Mouse (Mus musculus): Measurements from ENCODE around the gene Gm21954.

Gene Gm21954

GRCm38 (mm10) chr3:55472110-55472509, at the start of gene Gm21954:
Gm21954 (minus strand) TSS chr3:55472210.
- DNase-seq, result no peak

- DNase-seq, result no peak
Measured at GRCm38 (mm10) chr3:55521776-55522175, 49.8 kb upstream of the Gm21954 start.

- peak; percentile 52 for DNase-seq
Measured at GRCm38 (mm10) chr3:55520240-55521180, 48.5 kb upstream of the Gm21954 start.

GRCm38 (mm10) chr3:55517454-55518014, 45.5 kb upstream of the Gm21954 start:
- no peak for DNase-seq

GRCm38 (mm10) chr3:55515966-55516365, 44.0 kb upstream of the Gm21954 start:
- DNase-seq, result no peak

- no peak for DNase-seq
Measured at GRCm38 (mm10) chr3:55511658-55512057, 39.6 kb upstream of the Gm21954 start.

- DNase-seq, result no peak
Measured at GRCm38 (mm10) chr3:55510198-55510597, 38.2 kb upstream of the Gm21954 start.

- DNase-seq, result no peak
Measured at GRCm38 (mm10) chr3:55499298-55499697, 27.3 kb upstream of the Gm21954 start.

GRCm38 (mm10) chr3:55496462-55496941, 24.5 kb upstream of the Gm21954 start:
- DNase-seq, result no peak

- no peak for DNase-seq
Measured at GRCm38 (mm10) chr3:55495866-55496265, 23.9 kb upstream of the Gm21954 start.

- DNase-seq, result no peak
Measured at GRCm38 (mm10) chr3:55495231-55495630, 23.2 kb upstream of the Gm21954 start.

GRCm38 (mm10) chr3:55494348-55494747, 22.3 kb upstream of the Gm21954 start:
- DNase-seq, result no peak

- DNase-seq, result no peak
Measured at GRCm38 (mm10) chr3:55492021-55492420, 20.0 kb upstream of the Gm21954 start.

GRCm38 (mm10) chr3:55489231-55489990, 17.4 kb upstream of the Gm21954 start:
- DNase-seq, result no peak

GRCm38 (mm10) chr3:55483328-55483727, 11.3 kb upstream of the Gm21954 start:
- no peak for DNase-seq

- DNase-seq, result no peak
Measured at GRCm38 (mm10) chr3:55481140-55481539, 9.1 kb upstream of the Gm21954 start.

GRCm38 (mm10) chr3:55479306-55479705, 7.3 kb upstream of the Gm21954 start:
- no peak for DNase-seq

GRCm38 (mm10) chr3:55476694-55477093, 4.7 kb upstream of the Gm21954 start:
- DNase-seq, result no peak

GRCm38 (mm10) chr3:55473146-55473545, 1.1 kb upstream of the Gm21954 start:
- DNase-seq, result no peak

- DNase-seq, result no peak
Measured at GRCm38 (mm10) chr3:55466348-55466747, 5.7 kb downstream of the Gm21954 start.

- DNase-seq, result no peak
Measured at GRCm38 (mm10) chr3:55465785-55466184, 6.2 kb downstream of the Gm21954 start.

- DNase-seq, result no peak
Measured at GRCm38 (mm10) chr3:55464226-55464625, 7.8 kb downstream of the Gm21954 start.

Data from liver (tissue).